Mouse (Mus musculus) small intestine, adult 2 months (tissue): ENCODE results near the gene Cdk14.

ENCODE experiments used
- CTCF ChIP-seq: fragments of 200-500 bp; IDR thresholded peaks from 2 replicates; pipeline ENCODE4 v1.5.1; 2012; ENCODE audit warnings: low read depth, mild to moderate bottlenecking, control low read depth, inconsistent platforms, low read length, moderate library complexity, mixed read lengths; ENCODE audit not compliant: insufficient replicate concordance, insufficient read length; ENCODE audit errors: extremely low read depth
- POLR2A ChIP-seq: fragments of 200-500 bp; IDR thresholded peaks from 2 replicates; pipeline ENCODE4 v1.6.1; 2012; ENCODE audit warnings: low read depth, mild to moderate bottlenecking, control low read depth, inconsistent platforms, low read length, moderate library complexity

DNA sequence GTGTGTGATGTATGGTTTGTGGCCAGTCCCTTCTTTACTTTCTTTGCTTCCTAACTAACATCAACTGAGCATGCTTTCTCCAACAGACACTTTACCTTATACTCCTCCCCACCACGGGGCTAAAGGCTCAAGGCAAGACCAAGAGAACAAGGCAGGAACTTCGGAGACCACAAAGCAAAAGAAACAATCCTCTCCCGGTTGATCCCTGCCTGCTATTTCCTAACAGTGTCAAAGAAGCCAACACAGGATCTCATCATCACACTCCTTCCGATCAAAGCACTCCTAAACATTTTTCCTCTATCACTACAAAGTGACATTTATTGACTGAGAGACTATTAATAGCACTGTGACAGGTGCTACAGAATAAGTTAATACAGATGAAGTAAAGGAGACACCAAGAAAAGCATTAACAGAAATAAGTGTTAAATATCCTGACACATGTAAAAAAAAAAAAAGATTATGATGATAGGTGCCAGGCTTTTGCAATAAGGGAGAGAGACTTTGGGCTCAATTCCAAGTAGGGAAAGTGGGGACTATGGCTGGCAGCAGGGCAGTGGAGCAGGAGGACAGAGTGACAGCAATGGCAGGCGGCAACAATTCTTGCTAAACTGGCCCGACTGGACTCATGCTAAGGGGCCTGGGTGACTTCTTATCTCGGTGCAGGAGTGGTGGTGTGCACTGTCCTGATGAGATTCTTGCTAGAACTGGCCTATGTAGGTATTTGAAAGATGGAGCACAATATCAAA lies 208.9 kb downstream of the Cdk14 start:
- TF ChIP-seq CTCF (no peak), POLR2A (no peak)
